Mouse (Mus musculus) brain, embryonic 14.5 days (tissue): ENCODE results near the gene Ttll4.

Source experiments
- CTCF ChIP-seq: fragments of 200-500 bp; IDR thresholded peaks from 2 replicates; pipeline ENCODE4 v1.5.1; 2012; ENCODE audit warnings: inconsistent platforms, mild to moderate bottlenecking, moderate library complexity, borderline replicate concordance; ENCODE audit not compliant: insufficient read depth, insufficient read length; ENCODE audit errors: extremely low read depth
- POLR2A ChIP-seq: fragments of 200-500 bp; IDR thresholded peaks from 2 replicates; pipeline ENCODE4 v1.6.1; 2012; ENCODE audit warnings: mild to moderate bottlenecking, inconsistent platforms, borderline replicate concordance; ENCODE audit not compliant: poor library complexity, insufficient read depth, insufficient read length, severe bottlenecking; ENCODE audit errors: extremely low read depth

GRCm38 (mm10) chr1:74705016-74705415 lies 43.5 kb downstream of the Ttll4 start:
- TF ChIP-seq CTCF = no peak
- TF ChIP-seq POLR2A = no peak
